In genomic region chr7:6429381-6429780, GRCm38 (mm10) we compare ENCODE assay signal across 28 mouse cellular contexts. TPM values are rescaled to one million over a fixed set of nuclear protein-coding genes. Genes with fewer than 3 reads are reported as not detected.
DNase-seq lines count a peak whose midpoint lies in the region; ATAC-seq and TF ChIP-seq lines count a peak whose summit lies in the region.
"Had no signal": no experiment of that assay in that cellular context is flagged by ENCODE, and none has a peak within 500 bp of the region (broad histone marks: within the 10 kb centered on the region; RNA-seq: fewer than 3 reads in every experiment).

No protein-coding gene starts in this region.

- no peak overlapping the region for H3K9ac ChIP-seq in kidney, postnatal 0 days (ENCODE audit: low read depth, low read length)
- no peak overlapping the region for H3K9ac ChIP-seq in midbrain, postnatal 0 days (replicated peaks; ENCODE audit: low read length, poor library complexity, severe bottlenecking)
- no peak overlapping the region for H3K9ac ChIP-seq in midbrain, embryonic 15.5 days
- H3K9ac ChIP-seq in stomach, postnatal 0 days (ENCODE audit: low read length): no peak overlapping the region
- H3K9ac ChIP-seq: forebrain, postnatal 0 days; heart, embryonic 13.5 days; hindbrain, embryonic 13.5 days had no signal

- CTCF ChIA-PET in Patski (lab: Charles Lee): no interaction called here

- DNase-seq in kidney, postnatal 0 days (ENCODE audit: low spot score): no peak
- DNase-seq in kidney, postnatal 4 days: no peak
- no peak for DNase-seq in midbrain, postnatal 0 days (ENCODE audit: low spot score)
- DNase-seq in Patski (ENCODE audit: low read depth, low spot score): no peak
- no peak for DNase-seq in stomach, postnatal 0 days (ENCODE audit: low spot score)
- DNase-seq: adrenal gland, postnatal 10 days; cerebellum, adult 11 months; cerebellum, postnatal 10 days; forebrain, postnatal 0 days; kidney, postnatal 10 days; midbrain, embryonic 14.5 days; thymus, postnatal 25 days had no signal

- POLR2A ChIA-PET in Patski (lab: Charles Lee): no interaction called here

- ATAC-seq in kidney, postnatal 0 days (replicated peaks; ENCODE audit: low FRiP score, low read depth): no peak
- ATAC-seq in midbrain, postnatal 0 days (ENCODE audit: low FRiP score): no peak
- ATAC-seq in midbrain, embryonic 15.5 days (replicated peaks): no peak
- ATAC-seq in Patski: no peak
- ATAC-seq in stomach, postnatal 0 days (ENCODE audit: low FRiP score, low TSS enrichment): no peak
- ATAC-seq in frontal cortex, adult (ENCODE audit: low TSS enrichment): no peak
- ATAC-seq: activated CD4-positive, CD25-positive, alpha-beta regulatory T cell, adult 4 months; forebrain, postnatal 0 days; intestine, embryonic 16.5 days had no signal

- in situ Hi-C loops in Patski (cut with MboI; ENCODE audit: low pct_unique_long_range_greater_than_20kb): no loop called here

- H3K27me3 ChIP-seq in kidney, postnatal 0 days (ENCODE audit: insufficient read depth, low read length): no peaks in the 10 kb centered on the region
- H3K27me3 ChIP-seq in midbrain, postnatal 0 days (ENCODE audit: insufficient read depth, low read length): no peaks in the 10 kb centered on the region
- no peaks in the 10 kb centered on the region for H3K27me3 ChIP-seq in midbrain, embryonic 15.5 days (replicated peaks)
- H3K27me3 ChIP-seq in Patski: peaks cover 17% of the 10 kb centered on the region
- H3K27me3 ChIP-seq in stomach, postnatal 0 days (ENCODE audit: control insufficient read depth, insufficient read depth, low read length): no peaks in the 10 kb centered on the region
- H3K27me3 ChIP-seq: heart, embryonic 13.5 days; hindbrain, embryonic 13.5 days; megakaryocyte, embryonic 14.5 days had no signal

- H3K27ac ChIP-seq in kidney, postnatal 0 days: no peak overlapping the region
- H3K27ac ChIP-seq in midbrain, postnatal 0 days (ENCODE audit: low read depth, low read length): no peak overlapping the region
- H3K27ac ChIP-seq in midbrain, embryonic 15.5 days: no peak overlapping the region
- no peak overlapping the region for H3K27ac ChIP-seq in stomach, postnatal 0 days (replicated peaks)
- H3K27ac ChIP-seq: heart, embryonic 13.5 days; hindbrain, embryonic 13.5 days had no signal

- H3K9me3 ChIP-seq in kidney, postnatal 0 days (replicated peaks; ENCODE audit: low read length): no peaks in the 10 kb centered on the region
- H3K9me3 ChIP-seq in midbrain, postnatal 0 days (ENCODE audit: low read length): peaks cover 5% of the 10 kb centered on the region; the same call in 1 of the 2 replicates
- peaks cover 3% of the 10 kb centered on the region; the same call in 1 of the 2 replicates for H3K9me3 ChIP-seq in midbrain, embryonic 15.5 days
- H3K9me3 ChIP-seq in stomach, postnatal 0 days (ENCODE audit: control insufficient read depth, low read length): 0 out of 2 replicates have a peak, but pooled peaks cover 4% of the 10 kb centered on the region
- H3K9me3 ChIP-seq: hindbrain, embryonic 13.5 days had no signal

- no peak overlapping the region for H3K4me3 ChIP-seq in kidney, postnatal 0 days (replicated peaks; ENCODE audit: low read depth, low read length)
- H3K4me3 ChIP-seq in midbrain, postnatal 0 days (ENCODE audit: low read depth, low read length): no peak overlapping the region
- no peak overlapping the region for H3K4me3 ChIP-seq in midbrain, embryonic 15.5 days
- no peak overlapping the region for H3K4me3 ChIP-seq in stomach, postnatal 0 days (ENCODE audit: low read depth, low read length)
- H3K4me3 ChIP-seq: heart, embryonic 13.5 days; hindbrain, embryonic 13.5 days; megakaryocyte, embryonic 14.5 days had no signal

- WGBS in kidney, postnatal 0 days: 90% methylated on average over 3 of the region's 3 CpGs
- WGBS in midbrain, postnatal 0 days: 82% methylated on average over 3 of the region's 3 CpGs
- 87% methylated on average over 3 of the region's 3 CpGs for WGBS in midbrain, embryonic 15.5 days
- 77% methylated on average over 3 of the region's 3 CpGs for WGBS in stomach, postnatal 0 days

- H3K36me3 ChIP-seq in kidney, postnatal 0 days (ENCODE audit: insufficient read depth, low read length): no peaks in the 10 kb centered on the region
- peaks cover 13% of the 10 kb centered on the region; the same call in 1 of the 2 replicates for H3K36me3 ChIP-seq in midbrain, postnatal 0 days (ENCODE audit: insufficient read depth, low read length)
- H3K36me3 ChIP-seq in midbrain, embryonic 15.5 days (replicated peaks): no peaks in the 10 kb centered on the region; the same call in 1 of the 2 replicates
- H3K36me3 ChIP-seq in stomach, postnatal 0 days (ENCODE audit: control insufficient read depth, insufficient read depth, low read length): no peaks in the 10 kb centered on the region
- H3K36me3 ChIP-seq: heart, embryonic 13.5 days had no signal

- no peaks in the 10 kb centered on the region for H3K4me1 ChIP-seq in kidney, postnatal 0 days (replicated peaks; ENCODE audit: insufficient read depth, low read length)
- no peaks in the 10 kb centered on the region for H3K4me1 ChIP-seq in midbrain, postnatal 0 days (ENCODE audit: insufficient read depth, low read length)
- H3K4me1 ChIP-seq in midbrain, embryonic 15.5 days: peaks cover 3% of the 10 kb centered on the region
- H3K4me1 ChIP-seq in stomach, postnatal 0 days (replicated peaks; ENCODE audit: control insufficient read depth, insufficient read depth): no peaks in the 10 kb centered on the region
- H3K4me1 ChIP-seq: heart, embryonic 13.5 days; megakaryocyte, embryonic 14.5 days had no signal

- TF ChIP-seq CTCF in kidney, postnatal 0 days (IDR thresholded peaks at IDR 0.05; ENCODE audit: low read depth): peak; percentile 19; the same call in 1 of the 2 replicates
- TF ChIP-seq CTCF in midbrain, postnatal 0 days (IDR thresholded peaks at IDR 0.05): peak; percentile 37
- TF ChIP-seq CTCF in Patski (IDR thresholded peaks at IDR 0.05): peak; percentile 49
- peak; percentile 17; the same call in 1 of the 2 replicates for TF ChIP-seq CTCF in stomach, postnatal 0 days (IDR thresholded peaks at IDR 0.05; ENCODE audit: low read depth)

- no peak for TF ChIP-seq EP300 in stomach, postnatal 0 days (optimal IDR thresholded peaks at IDR 0.05)

- H3K4me2 ChIP-seq in kidney, postnatal 0 days (ENCODE audit: low read length): no peak overlapping the region
- no peak overlapping the region for H3K4me2 ChIP-seq in midbrain, postnatal 0 days (ENCODE audit: low read depth, low read length, poor library complexity, severe bottlenecking)
- H3K4me2 ChIP-seq in midbrain, embryonic 15.5 days: no peak overlapping the region
- H3K4me2 ChIP-seq in stomach, postnatal 0 days (replicated peaks; ENCODE audit: low read depth): no peak overlapping the region
- H3K4me2 ChIP-seq: heart, embryonic 13.5 days; hindbrain, embryonic 13.5 days had no signal

RNA-seq across cellular contexts. Expression of gene Olfr1344, which starts 9.1 kb away (rescaled TPM):
- polyA plus RNA-seq in kidney, postnatal 0 days (2015; fragmentation: Nextera tagmentation; extraction: Ambion mirVana): not detected in 2 replicates
- 0.47 and 5.2 TPM in 2 replicates for total RNA-seq in midbrain, postnatal 0 days (2014; rRNA removed)
- 0.28 and 0.36 TPM in 2 replicates for polyA plus RNA-seq in midbrain, postnatal 0 days (2015; fragmentation: Nextera tagmentation; extraction: Ambion mirVana)
- polyA plus RNA-seq in midbrain, embryonic 15.5 days (2015; fragmentation: Nextera tagmentation; extraction: Ambion mirVana): 0.20 TPM in 1 of 2 replicates, not detected in the other
- polyA plus RNA-seq in Patski (2021): not detected
- polyA plus RNA-seq in stomach, postnatal 0 days (2015; fragmentation: Nextera tagmentation; extraction: Ambion mirVana): not detected in 2 replicates
- total RNA-seq: adrenal gland, postnatal 10 days; forebrain, postnatal 0 days; gastrocnemius, adult 8-10 months; granulocyte monocyte progenitor cell, adult 5-6 weeks; heart, postnatal 25 days; neutrophil, adult 5-6 weeks had no signal
- polyA plus RNA-seq: activated CD4-positive, CD25-positive, alpha-beta regulatory T cell, adult 4 months; embryonic facial prominence, embryonic 14.5 days; heart, embryonic 13.5 days; hindbrain, embryonic 13.5 days; intestine, embryonic 16.5 days; limb, embryonic 11.5 days; liver, embryonic 16.5 days; stomach, embryonic 16.5 days had no signal

RNA-seq across cellular contexts. Expression of gene Gm20715, which starts 19.3 kb away (rescaled TPM):
- not detected in 2 replicates for polyA plus RNA-seq in kidney, postnatal 0 days (2015; fragmentation: Nextera tagmentation; extraction: Ambion mirVana)
- 0.47 and 0.77 TPM in 2 replicates for total RNA-seq in midbrain, postnatal 0 days (2014; rRNA removed)
- polyA plus RNA-seq in midbrain, postnatal 0 days (2015; fragmentation: Nextera tagmentation; extraction: Ambion mirVana): not detected in 2 replicates
- 0.05 TPM in 1 of 2 replicates, not detected in the other for polyA plus RNA-seq in midbrain, embryonic 15.5 days (2015; fragmentation: Nextera tagmentation; extraction: Ambion mirVana)
- not detected for polyA plus RNA-seq in Patski (2021)
- not detected in 2 replicates for polyA plus RNA-seq in stomach, postnatal 0 days (2015; fragmentation: Nextera tagmentation; extraction: Ambion mirVana)
- total RNA-seq: gastrocnemius, adult 8-10 months; heart, postnatal 25 days; neutrophil, adult 5-6 weeks had no signal
- polyA plus RNA-seq: activated CD4-positive, CD25-positive, alpha-beta regulatory T cell, adult 4 months; embryonic facial prominence, embryonic 14.5 days; forebrain, postnatal 0 days; heart, embryonic 13.5 days; intestine, embryonic 16.5 days; limb, embryonic 11.5 days; liver, embryonic 16.5 days; midbrain, embryonic 14.5 days; stomach, embryonic 16.5 days had no signal

RNA-seq across cellular contexts. Expression of gene Olfr1336, which starts 26.6 kb away (rescaled TPM):
- polyA plus RNA-seq in kidney, postnatal 0 days (2015; fragmentation: Nextera tagmentation; extraction: Ambion mirVana): not detected in 2 replicates
- total RNA-seq in midbrain, postnatal 0 days (2014; rRNA removed): not detected in 2 replicates
- not detected in 2 replicates for polyA plus RNA-seq in midbrain, postnatal 0 days (2015; fragmentation: Nextera tagmentation; extraction: Ambion mirVana)
- not detected in 2 replicates for polyA plus RNA-seq in midbrain, embryonic 15.5 days (2015; fragmentation: Nextera tagmentation; extraction: Ambion mirVana)
- 0.01 TPM for polyA plus RNA-seq in Patski (2021)
- polyA plus RNA-seq in stomach, postnatal 0 days (2015; fragmentation: Nextera tagmentation; extraction: Ambion mirVana): not detected in 2 replicates
- total RNA-seq: adrenal gland, postnatal 10 days; forebrain, postnatal 0 days; gastrocnemius, adult 8-10 months; granulocyte monocyte progenitor cell, adult 5-6 weeks; heart, postnatal 25 days; neutrophil, adult 5-6 weeks had no signal
- polyA plus RNA-seq: forebrain, postnatal 0 days; heart, embryonic 13.5 days; intestine, embryonic 16.5 days; limb, embryonic 11.5 days; liver, embryonic 16.5 days; stomach, embryonic 16.5 days had no signal

RNA-seq across cellular contexts. Expression of gene Smim17, which starts 30.9 kb away (rescaled TPM):
- polyA plus RNA-seq in kidney, postnatal 0 days (2015; fragmentation: Nextera tagmentation; extraction: Ambion mirVana): not detected in 2 replicates
- total RNA-seq in midbrain, postnatal 0 days (2014; rRNA removed): 19.6 and 21.8 TPM in 2 replicates
- polyA plus RNA-seq in midbrain, postnatal 0 days (2015; fragmentation: Nextera tagmentation; extraction: Ambion mirVana): 6.3 and 7.4 TPM in 2 replicates
- polyA plus RNA-seq in midbrain, embryonic 15.5 days (2015; fragmentation: Nextera tagmentation; extraction: Ambion mirVana): 5.9 and 7.5 TPM in 2 replicates
- polyA plus RNA-seq in Patski (2021): 0.36 TPM
- polyA plus RNA-seq in stomach, postnatal 0 days (2015; fragmentation: Nextera tagmentation; extraction: Ambion mirVana): 0.02 and 0.10 TPM in 2 replicates
- total RNA-seq: granulocyte monocyte progenitor cell, adult 5-6 weeks; heart, postnatal 25 days; neutrophil, adult 5-6 weeks had no signal
- polyA plus RNA-seq: activated CD4-positive, CD25-positive, alpha-beta regulatory T cell, adult 4 months; heart, embryonic 13.5 days; liver, embryonic 16.5 days had no signal

RNA-seq across cellular contexts. Expression of gene Olfr1346, which starts 37.5 kb away (rescaled TPM):
- not detected in 2 replicates for polyA plus RNA-seq in kidney, postnatal 0 days (2015; fragmentation: Nextera tagmentation; extraction: Ambion mirVana)
- total RNA-seq in midbrain, postnatal 0 days (2014; rRNA removed): not detected in 2 replicates
- not detected in 2 replicates for polyA plus RNA-seq in midbrain, postnatal 0 days (2015; fragmentation: Nextera tagmentation; extraction: Ambion mirVana)
- not detected in 2 replicates for polyA plus RNA-seq in midbrain, embryonic 15.5 days (2015; fragmentation: Nextera tagmentation; extraction: Ambion mirVana)
- polyA plus RNA-seq in Patski (2021): not detected
- polyA plus RNA-seq in stomach, postnatal 0 days (2015; fragmentation: Nextera tagmentation; extraction: Ambion mirVana): not detected in 2 replicates
- total RNA-seq: adrenal gland, postnatal 10 days; forebrain, postnatal 0 days; gastrocnemius, adult 8-10 months; granulocyte monocyte progenitor cell, adult 5-6 weeks; heart, postnatal 25 days; left cerebral cortex, adult 8-10 months; neutrophil, adult 5-6 weeks had no signal
- polyA plus RNA-seq: activated CD4-positive, CD25-positive, alpha-beta regulatory T cell, adult 4 months; embryonic facial prominence, embryonic 14.5 days; forebrain, postnatal 0 days; heart, embryonic 13.5 days; hindbrain, embryonic 13.5 days; intestine, embryonic 16.5 days; limb, embryonic 11.5 days; liver, embryonic 16.5 days; midbrain, embryonic 14.5 days; stomach, embryonic 16.5 days had no signal
